Mouse (Mus musculus) forebrain, embryonic 16.5 days (tissue): ENCODE results near the gene Tram1l1. TPM values are rescaled to one million over a fixed set of nuclear protein-coding genes. Genes with fewer than 3 reads are reported as not detected.
"Not testable (repeated sequence)": the region's sequence is repeated elsewhere in the genome, so short reads cannot be mapped to it uniquely, and the experiment has no call there.

ENCODE experiments used
- ATAC-seq: fragments of 200-750 bp; cut with Nextera tagmentation; 2 replicates; pipeline ENCODE4 v1.8.0; 2017; ENCODE audit warnings: mild to moderate bottlenecking, moderate library complexity
- H3K27ac ChIP-seq: fragments of 300-500 bp; sonication (generic); 2 replicates; pipeline ENCODE4 v1.5.1; 2014; ENCODE audit warnings: low read length, control low read depth
- H3K27me3 ChIP-seq: fragments of 300-500 bp; sonication (generic); replicated peaks from 2 replicates; pipeline ENCODE4 v1.6.1; 2014; ENCODE audit warnings: low read length; ENCODE audit not compliant: control insufficient read depth, insufficient read depth
- H3K36me3 ChIP-seq: fragments of 300-500 bp; sonication (generic); 2 replicates; pipeline ENCODE4 v1.6.1; 2014; ENCODE audit not compliant: control insufficient read depth, insufficient read depth
- H3K4me1 ChIP-seq: fragments of 300-500 bp; sonication (generic); replicated peaks from 2 replicates; pipeline ENCODE4 v1.6.1; 2014; ENCODE audit warnings: low read length; ENCODE audit not compliant: control insufficient read depth, insufficient read depth
- H3K4me2 ChIP-seq: fragments of 300-500 bp; sonication (generic); 2 replicates; pipeline ENCODE4 v1.6.1; 2014; ENCODE audit warnings: mild to moderate bottlenecking, low read length, control low read depth
- H3K4me3 ChIP-seq: fragments of 300-500 bp; sonication (generic); replicated peaks from 2 replicates; pipeline ENCODE4 v1.5.1; 2014; ENCODE audit warnings: mild to moderate bottlenecking, low read length, control low read depth
- H3K9ac ChIP-seq: fragments of 300-500 bp; sonication (generic); replicated peaks from 2 replicates; pipeline ENCODE4 v1.6.1; 2014; ENCODE audit warnings: low read depth, low read length, control low read depth
- H3K9me3 ChIP-seq: fragments of 300-500 bp; sonication (generic); 2 replicates; pipeline ENCODE4 v1.6.1; 2016; ENCODE audit warnings: low read length; ENCODE audit not compliant: control insufficient read depth
- WGBS: fragments of 180-500 bp; shearing (Covaris S2); extraction: QIAGEN DNeasy Blood & Tissue Kit; methylation state at CpG from one replicate; pipeline ENCODE4 v1.1.7; 2014; 5-methylcytosine and 5-hydroxymethylcytosine counted together
- polyA plus RNA-seq: library from polyadenylated mRNA; unstranded; fragments of >200 nt; fragmentation: Nextera tagmentation; extraction: Ambion mirVana; gene quantifications from 2 replicates; pipeline ENCODE4 v1.2.1, GENCODE M21; 2015

Gene Tram1l1
- 32.9 and 35.8 TPM in 2 replicates for polyA plus RNA-seq

GRCm38 (mm10) chr3:124320821-124321576 lies at the start of gene Tram1l1:
Gene Tram1l1 (plus strand): TSS chr3:124320855.
- H3K9me3 ChIP-seq = no peaks in the 10 kb centered on the region
- WGBS = 1% methylated on average over 51 of the region's 53 CpGs
- ATAC-seq = peak; percentile 98

GRCm38 (mm10) chr3:124271229-124271628 lies 49.4 kb upstream of the Tram1l1 start:
- no peak overlapping the region for H3K4me3 ChIP-seq
- H3K4me1 ChIP-seq = 0 out of 2 replicates have a peak, but pooled peaks cover 5% of the 10 kb centered on the region
- H3K27me3 ChIP-seq = no peaks in the 10 kb centered on the region
- WGBS = 20% methylated on average over 4 of the region's 4 CpGs
- H3K27ac ChIP-seq = no peak overlapping the region
- no peaks in the 10 kb centered on the region for H3K9me3 ChIP-seq
- no peak overlapping the region for H3K9ac ChIP-seq
- H3K4me2 ChIP-seq = no peak overlapping the region
- H3K36me3 ChIP-seq = no peaks in the 10 kb centered on the region
- ATAC-seq = no peak

More at GRCm38 (mm10) chr3:124320821-124321576, at the start of gene Tram1l1:
- Histone ChIP-seq H3K4me1 (peaks cover 16% of the 10 kb centered on the region), H3K4me2 (peak within 1 kb of the TSS; percentile 82), H3K27ac (peak within 1 kb of the TSS; percentile 90), H3K36me3 (no peaks in the 10 kb centered on the region), H3K9ac (peak within 1 kb of the TSS; percentile 86), H3K4me3 (peak within 1 kb of the TSS; percentile 84), H3K27me3 (no peaks in the 10 kb centered on the region)

GRCm38 (mm10) chr3:124271668-124272067 lies 49.0 kb upstream of the Tram1l1 start:
- Histone ChIP-seq H3K4me2 (no peak overlapping the region), H3K36me3 (no peaks in the 10 kb centered on the region), H3K27me3 (no peaks in the 10 kb centered on the region), H3K9ac (no peak overlapping the region), H3K4me1 (0 out of 2 replicates have a peak, but pooled peaks cover 5% of the 10 kb centered on the region), H3K9me3 (no peaks in the 10 kb centered on the region), H3K27ac (no peak overlapping the region), H3K4me3 (no peak overlapping the region)
- WGBS = 48% methylated on average over 3 of the region's 3 CpGs
- no peak for ATAC-seq

- WGBS = 51% methylated on average over 2 of the region's 2 CpGs
- Histone ChIP-seq H3K27me3 (no peaks in the 10 kb centered on the region), H3K9ac (no peak overlapping the region), H3K4me3 (no peak overlapping the region), H3K4me2 (no peak overlapping the region), H3K4me1 (0 out of 2 replicates have a peak, but pooled peaks cover under 1% of the 10 kb centered on the region), H3K36me3 (no peaks in the 10 kb centered on the region), H3K27ac (no peak overlapping the region), H3K9me3 (no peaks in the 10 kb centered on the region)
- no peak for ATAC-seq
These were observed 48.1 kb upstream of the Tram1l1 start for GRCm38 (mm10) chr3:124272465-124273089.

- 11% methylated on average over 13 of the region's 13 CpGs for WGBS
- not testable (repeated sequence) for H3K27me3 ChIP-seq, H3K36me3 ChIP-seq, H3K27ac ChIP-seq, H3K9me3 ChIP-seq, H3K9ac ChIP-seq, H3K4me1 ChIP-seq, H3K4me3 ChIP-seq, H3K4me2 ChIP-seq
- peak; percentile 68 for ATAC-seq
These were observed 45.6 kb upstream of the Tram1l1 start for GRCm38 (mm10) chr3:124274928-124275609.

- H3K27me3 ChIP-seq, H3K36me3 ChIP-seq, H3K4me2 ChIP-seq, ATAC-seq, H3K4me3 ChIP-seq, H3K9ac ChIP-seq, H3K9me3 ChIP-seq, H3K27ac ChIP-seq, H3K4me1 ChIP-seq: not testable (repeated sequence)
- WGBS = 40% methylated on average over 7 of the region's 7 CpGs
These were observed 31.7 kb upstream of the Tram1l1 start for GRCm38 (mm10) chr3:124288936-124289335.

- Histone ChIP-seq H3K4me3 (no peak overlapping the region), H3K4me1 (peaks cover 16% of the 10 kb centered on the region), H3K27me3 (no peaks in the 10 kb centered on the region), H3K4me2 (no peak overlapping the region), H3K27ac (no peak overlapping the region), H3K36me3 (no peaks in the 10 kb centered on the region), H3K9ac (no peak overlapping the region), H3K9me3 (no peaks in the 10 kb centered on the region)
- WGBS = 80% methylated on average over 4 of the region's 4 CpGs
- no peak for ATAC-seq
These were observed 1.4 kb upstream of the Tram1l1 start for GRCm38 (mm10) chr3:124319254-124319653.

GRCm38 (mm10) chr3:124320398-124320797 lies 257 bp upstream of the Tram1l1 start:
- peak; percentile 32 for ATAC-seq
- WGBS = 8% methylated on average over 2 of the region's 2 CpGs
- no peaks in the 10 kb centered on the region for H3K9me3 ChIP-seq

GRCm38 (mm10) chr3:124346445-124346844 lies 25.8 kb downstream of the Tram1l1 start:
- Histone ChIP-seq H3K4me1 (no peaks in the 10 kb centered on the region), H3K4me3 (no peak overlapping the region), H3K4me2 (no peak overlapping the region), H3K27ac (no peak overlapping the region), H3K27me3 (no peaks in the 10 kb centered on the region), H3K9ac (no peak overlapping the region), H3K36me3 (no peaks in the 10 kb centered on the region), H3K9me3 (no peaks in the 10 kb centered on the region)
- no peak for ATAC-seq

More at GRCm38 (mm10) chr3:124320398-124320797, 257 bp upstream of the Tram1l1 start:
- H3K9ac ChIP-seq = peak overlapping the region; percentile 86
- peak overlapping the region; percentile 84 for H3K4me3 ChIP-seq
- H3K27me3 ChIP-seq = no peaks in the 10 kb centered on the region
- H3K4me1 ChIP-seq = peaks cover 16% of the 10 kb centered on the region
- H3K36me3 ChIP-seq = no peaks in the 10 kb centered on the region
- peak overlapping the region; percentile 90 for H3K27ac ChIP-seq
- peak overlapping the region; percentile 82 for H3K4me2 ChIP-seq
